Mouse (Mus musculus) hindbrain, embryonic 16.5 days (tissue): ENCODE results near the gene Fam114a2. TPM values are rescaled to one million over a fixed set of nuclear protein-coding genes. Genes with fewer than 3 reads are reported as not detected.

Source experiments
- ATAC-seq: fragments of 200-750 bp; cut with Nextera tagmentation; 2 replicates; pipeline ENCODE4 v1.8.0; 2017; ENCODE audit warnings: moderate TSS enrichment, moderate library complexity
- H3K27ac ChIP-seq: fragments of 300-500 bp; sonication (generic); 2 replicates; pipeline ENCODE4 v1.5.1; 2014; ENCODE audit warnings: low read depth, mild to moderate bottlenecking, control low read depth, low read length, moderate library complexity
- H3K27me3 ChIP-seq: fragments of 300-500 bp; sonication (generic); replicated peaks from 2 replicates; pipeline ENCODE4 v1.6.1; 2014; ENCODE audit warnings: low read length; ENCODE audit not compliant: control insufficient read depth, insufficient read depth
- H3K36me3 ChIP-seq: fragments of 300-500 bp; sonication (generic); 2 replicates; pipeline ENCODE4 v1.6.1; 2014; ENCODE audit warnings: mild to moderate bottlenecking, low read length, moderate library complexity, mixed read lengths; ENCODE audit not compliant: control insufficient read depth, insufficient read depth
- H3K4me1 ChIP-seq: fragments of 300-500 bp; sonication (generic); 2 replicates; pipeline ENCODE4 v1.6.1; 2014; ENCODE audit warnings: low read depth, low read length; ENCODE audit not compliant: control insufficient read depth, insufficient read depth
- H3K4me2 ChIP-seq: fragments of 300-500 bp; sonication (generic); 2 replicates; pipeline ENCODE4 v1.6.1; 2014; ENCODE audit warnings: mild to moderate bottlenecking, low read length, control low read depth, moderate library complexity
- H3K4me3 ChIP-seq: fragments of 300-500 bp; sonication (generic); 2 replicates; pipeline ENCODE4 v1.5.1; 2014; ENCODE audit warnings: mild to moderate bottlenecking, low read length, control low read depth, moderate library complexity
- H3K9ac ChIP-seq: fragments of 300-500 bp; sonication (generic); 2 replicates; pipeline ENCODE4 v1.6.1; 2014; ENCODE audit warnings: low read depth, mild to moderate bottlenecking, control low read depth, low read length, moderate library complexity
- H3K9me3 ChIP-seq: fragments of 300-500 bp; sonication (generic); 2 replicates; pipeline ENCODE4 v1.6.1; 2014; ENCODE audit warnings: mild to moderate bottlenecking, low read length, moderate library complexity; ENCODE audit not compliant: control insufficient read depth
- WGBS: fragments of 180-500 bp; shearing (Covaris S2); extraction: QIAGEN DNeasy Blood & Tissue Kit; methylation state at CpG from one replicate; pipeline ENCODE4 v1.1.7; 2014; 5-methylcytosine and 5-hydroxymethylcytosine counted together
- polyA plus RNA-seq: library from polyadenylated mRNA; unstranded; fragments of >200 nt; fragmentation: Nextera tagmentation; extraction: Ambion mirVana; gene quantifications from 2 replicates; pipeline ENCODE4 v1.2.1, GENCODE M21; 2015

Fam114a2 gene
- polyA plus RNA-seq, 1 experiment from 2014 or later: 77.0 TPM

- Histone ChIP-seq H3K9ac (no peak overlapping the region), H3K27ac (no peak overlapping the region), H3K4me1 (peaks cover 2% of the 10 kb centered on the region), H3K4me3 (no peak overlapping the region), H3K4me2 (no peak overlapping the region), H3K9me3 (no peaks in the 10 kb centered on the region), H3K36me3 (peaks cover under 1% of the 10 kb centered on the region; the same call in 1 of the 2 replicates), H3K27me3 (no peaks in the 10 kb centered on the region)
- no peak for ATAC-seq
- WGBS: 91% methylated on average over 3 of the region's 3 CpGs
Observed at GRCm38 (mm10) chr11:57523418-57523817, 5.0 kb upstream of the Fam114a2 start.

GRCm38 (mm10) chr11:57522046-57522445, 3.6 kb upstream of the Fam114a2 start:
- Histone ChIP-seq H3K4me3 (no peak overlapping the region), H3K36me3 (no peaks in the 10 kb centered on the region), H3K9ac (no peak overlapping the region), H3K4me2 (no peak overlapping the region), H3K27ac (no peak overlapping the region), H3K4me1 (peaks cover 8% of the 10 kb centered on the region), H3K9me3 (no peaks in the 10 kb centered on the region), H3K27me3 (no peaks in the 10 kb centered on the region)
- WGBS: 73% methylated on average over 7 of the region's 7 CpGs
- ATAC-seq: no peak

DNA sequence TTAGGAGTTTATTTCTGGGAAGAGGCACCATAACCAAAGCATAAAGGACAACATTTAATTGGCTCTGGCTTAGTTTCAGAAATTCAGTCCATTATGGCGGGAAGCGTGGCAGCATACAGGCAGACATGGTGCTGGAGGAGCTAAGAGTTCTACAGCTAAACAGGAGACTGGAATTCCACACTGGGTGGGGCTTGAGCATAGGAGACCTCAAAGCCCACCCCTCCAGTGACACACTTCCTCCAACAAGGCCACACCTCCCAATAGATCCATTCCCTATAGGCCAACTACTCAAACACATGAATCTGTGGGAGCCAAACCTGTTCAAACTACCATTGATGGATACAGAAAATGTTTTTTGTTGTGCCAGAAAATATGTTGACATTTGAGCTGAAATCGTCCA, 2.8 kb upstream of the Fam114a2 start:
- 92% methylated on average over 3 of the region's 3 CpGs for WGBS
- Histone ChIP-seq H3K4me2 (no peak overlapping the region), H3K27ac (no peak overlapping the region), H3K9me3 (no peaks in the 10 kb centered on the region), H3K4me1 (peaks cover 11% of the 10 kb centered on the region), H3K27me3 (no peaks in the 10 kb centered on the region), H3K4me3 (no peak overlapping the region), H3K9ac (no peak overlapping the region), H3K36me3 (no peaks in the 10 kb centered on the region)
- no peak for ATAC-seq

DNA sequence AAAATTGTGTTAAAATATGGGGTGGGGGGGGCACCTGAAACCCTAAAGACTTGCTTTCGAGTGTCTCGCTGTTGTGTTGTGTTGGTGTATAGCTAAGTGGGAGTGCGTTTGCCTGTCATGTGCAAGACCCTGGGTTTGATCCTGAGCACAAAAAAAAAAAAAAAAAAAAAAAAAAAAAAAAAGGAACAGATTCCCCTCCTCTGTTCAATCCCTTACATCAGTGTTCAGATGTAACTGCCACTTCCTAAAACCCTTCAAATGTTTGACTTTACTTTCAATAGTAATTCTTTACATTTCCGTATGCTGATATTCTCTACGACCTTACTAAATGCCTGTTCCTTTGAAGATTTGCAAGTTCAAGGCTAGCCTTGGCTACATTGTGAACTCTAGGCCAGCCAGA, 887 bp upstream of the Fam114a2 start:
- ATAC-seq: no peak
- Histone ChIP-seq H3K9ac (peak overlapping the region; percentile 92), H3K4me1 (peaks cover 11% of the 10 kb centered on the region), H3K9me3 (no peaks in the 10 kb centered on the region), H3K36me3 (no peaks in the 10 kb centered on the region), H3K27me3 (no peaks in the 10 kb centered on the region), H3K4me3 (peak overlapping the region; percentile 95), H3K4me2 (peak overlapping the region; percentile 73), H3K27ac (no peak overlapping the region; the same call in 1 of the 2 replicates)
- 72% methylated on average over 5 of the region's 5 CpGs for WGBS

DNA sequence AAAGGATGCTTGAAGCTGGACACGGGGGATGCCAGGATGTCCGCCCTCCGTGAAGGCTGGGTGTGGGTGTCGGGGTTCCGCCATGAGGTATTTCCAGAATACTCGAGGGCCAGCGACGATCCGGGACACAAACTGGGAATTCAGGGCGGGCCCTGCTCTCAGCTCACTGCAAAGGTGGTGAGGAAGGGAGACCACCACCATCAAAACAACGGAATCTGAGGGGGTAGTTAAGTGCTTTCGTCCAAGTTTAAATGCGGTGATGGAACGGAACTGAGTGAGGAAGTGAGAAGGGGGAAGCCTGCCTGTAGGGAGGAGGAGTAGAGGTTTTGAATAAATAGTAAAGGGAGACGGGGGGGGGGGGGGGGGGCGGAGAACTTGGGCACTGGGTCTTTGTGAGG, 333 bp upstream of the Fam114a2 start:
- peaks cover 11% of the 10 kb centered on the region for H3K4me1 ChIP-seq
- ATAC-seq: peak; percentile 73
- no peaks in the 10 kb centered on the region for H3K36me3 ChIP-seq
- WGBS: under 1% methylated on average over 15 of the region's 16 CpGs
- no peaks in the 10 kb centered on the region for H3K27me3 ChIP-seq
- no peaks in the 10 kb centered on the region for H3K9me3 ChIP-seq
- H3K9ac ChIP-seq: peak overlapping the region; percentile 92
- H3K4me2 ChIP-seq: peak overlapping the region; percentile 73
- peak overlapping the region; percentile 95 for H3K4me3 ChIP-seq
- peak overlapping the region; percentile 87 for H3K27ac ChIP-seq

- H3K4me1 ChIP-seq: peaks cover 11% of the 10 kb centered on the region
- no peak for ATAC-seq
- WGBS: 72% methylated on average over 5 of the region's 5 CpGs
- peaks cover 9% of the 10 kb centered on the region for H3K36me3 ChIP-seq
- no peaks in the 10 kb centered on the region for H3K27me3 ChIP-seq
- no peak overlapping the region for H3K27ac ChIP-seq
- peak overlapping the region; percentile 73 for H3K4me2 ChIP-seq
- H3K4me3 ChIP-seq: no peak overlapping the region
- no peak overlapping the region for H3K9ac ChIP-seq
- H3K9me3 ChIP-seq: no peaks in the 10 kb centered on the region
Observed at GRCm38 (mm10) chr11:57516946-57517441, 1.4 kb downstream of the Fam114a2 start.

DNA sequence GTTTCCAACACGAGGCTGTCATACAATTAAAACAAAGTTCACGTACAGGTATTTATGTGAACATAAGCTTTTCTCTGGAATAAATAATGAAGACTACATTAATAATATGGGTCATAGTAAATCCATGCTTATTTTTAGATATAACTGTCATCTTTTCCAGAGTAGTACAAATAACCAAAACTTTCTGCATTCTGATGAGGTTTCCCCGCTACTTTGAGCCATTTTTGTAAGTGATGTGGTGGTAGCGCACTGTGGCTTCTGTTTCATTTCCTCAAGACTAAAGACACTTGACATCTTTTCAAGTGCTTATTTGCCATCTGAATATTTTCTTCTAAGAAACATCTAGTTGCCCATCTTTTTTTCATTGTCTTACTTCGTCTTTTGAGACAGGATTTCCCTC, 3.2 kb downstream of the Fam114a2 start:
- WGBS: 93% methylated on average over 5 of the region's 5 CpGs
- Histone ChIP-seq H3K27me3 (no peaks in the 10 kb centered on the region), H3K36me3 (peaks cover 19% of the 10 kb centered on the region), H3K4me1 (peaks cover 11% of the 10 kb centered on the region), H3K4me2 (no peak overlapping the region), H3K9ac (no peak overlapping the region), H3K4me3 (no peak overlapping the region), H3K27ac (no peak overlapping the region), H3K9me3 (no peaks in the 10 kb centered on the region)
- no peak for ATAC-seq

- Histone ChIP-seq H3K4me3 (no peak overlapping the region), H3K27me3 (no peaks in the 10 kb centered on the region), H3K9ac (no peak overlapping the region), H3K9me3 (no peaks in the 10 kb centered on the region), H3K27ac (no peak overlapping the region), H3K36me3 (peaks cover 32% of the 10 kb centered on the region), H3K4me2 (no peak overlapping the region), H3K4me1 (no peaks in the 10 kb centered on the region)
- 0 out of 2 replicates have a peak, but pooled peaks have one; percentile 30 for ATAC-seq
- WGBS: 29% methylated on average over 6 of the region's 6 CpGs
Observed at GRCm38 (mm10) chr11:57506899-57507298, 11.5 kb downstream of the Fam114a2 start.

GRCm38 (mm10) chr11:57503155-57503554, 15.3 kb downstream of the Fam114a2 start:
- Histone ChIP-seq H3K4me3 (no peak overlapping the region), H3K4me1 (no peaks in the 10 kb centered on the region), H3K27ac (no peak overlapping the region), H3K27me3 (no peaks in the 10 kb centered on the region), H3K4me2 (no peak overlapping the region), H3K9ac (no peak overlapping the region), H3K36me3 (peaks cover 23% of the 10 kb centered on the region), H3K9me3 (no peaks in the 10 kb centered on the region)
- ATAC-seq: no peak
- WGBS: 81% methylated on average over 5 of the region's 5 CpGs

GRCm38 (mm10) chr11:57498215-57498614, 20.2 kb downstream of the Fam114a2 start:
- Histone ChIP-seq H3K27ac (no peak overlapping the region), H3K36me3 (peaks cover 24% of the 10 kb centered on the region), H3K9ac (no peak overlapping the region), H3K4me3 (no peak overlapping the region), H3K4me2 (no peak overlapping the region), H3K27me3 (no peaks in the 10 kb centered on the region), H3K9me3 (no peaks in the 10 kb centered on the region), H3K4me1 (no peaks in the 10 kb centered on the region)
- ATAC-seq: no peak
- WGBS: 98% methylated on average over 5 of the region's 5 CpGs
